Mouse (Mus musculus) lung, adult 2 months (tissue): ENCODE data around the gene Otub1. TPM values are rescaled to one million over a fixed set of nuclear protein-coding genes. Genes with fewer than 3 reads are reported as not detected.

ENCODE experiments used
- DNase-seq: peaks from one replicate; pipeline ENCODE4 v3.0.0; 2022
- H3K4me1 ChIP-seq: fragments of 200-500 bp; 2 replicates; pipeline ENCODE4 v1.6.1; 2011; ENCODE audit warnings: low read length; ENCODE audit not compliant: control insufficient read depth, insufficient read depth
- H3K4me3 ChIP-seq: fragments of 200-500 bp; replicated peaks from 2 replicates; pipeline ENCODE3; 2011; ENCODE audit warnings: low read depth, mild to moderate bottlenecking, control low read depth, low read length; ENCODE audit errors: extremely low read depth
- CTCF ChIP-seq: fragments of 200-500 bp; IDR thresholded peaks from 2 replicates; pipeline ENCODE4 v1.5.1; 2011; ENCODE audit warnings: mild to moderate bottlenecking, low read length, control low read depth; ENCODE audit not compliant: insufficient read depth
- POLR2A ChIP-seq: fragments of 200-500 bp; IDR thresholded peaks from 2 replicates; pipeline ENCODE4 v1.6.1; 2011; ENCODE audit warnings: low read depth, mild to moderate bottlenecking, control low read depth, low read length, borderline replicate concordance; ENCODE audit errors: extremely low read depth
- WGBS: fragments of 180-500 bp; shearing (Covaris S2); methylation state at CpG from one replicate; pipeline ENCODE4 v1.1.7; 2018; 5-methylcytosine and 5-hydroxymethylcytosine counted together
- polyA plus RNA-seq: library from polyadenylated mRNA; depleted of rRNA; stranded (reverse); fragments of >200 nt; gene quantifications from 2 replicates; pipeline ENCODE4 v1.2.3, GENCODE M21; 2012; rRNA removed

Gene Otub1
- polyA plus RNA-seq, 1 experiment, result 82.0 TPM

GRCm38 (mm10) chr19:7157734-7158133, 48.4 kb downstream of the Otub1 start:
- WGBS, result 55% methylated on average over 14 of the region's 14 CpGs
- Histone ChIP-seq H3K4me1 (no peaks in the 10 kb centered on the region), H3K4me3 (no peak overlapping the region)
- TF ChIP-seq POLR2A, result no peak
- TF ChIP-seq CTCF, result no peak
- no peak for DNase-seq

GRCm38 (mm10) chr19:7155196-7155595, 50.9 kb downstream of the Otub1 start:
- Histone ChIP-seq H3K4me3 (no peak overlapping the region), H3K4me1 (no peaks in the 10 kb centered on the region)
- WGBS, result 86% methylated on average over 6 of the region's 6 CpGs
- TF ChIP-seq POLR2A, result no peak
- no peak for TF ChIP-seq CTCF
- DNase-seq, result no peak

- H3K4me3 ChIP-seq, result no peak overlapping the region
- DNase-seq, result no peak
- no peak for TF ChIP-seq POLR2A
- no peak for TF ChIP-seq CTCF
- 34% methylated on average over 7 of the region's 7 CpGs for WGBS
- H3K4me1 ChIP-seq, result no peaks in the 10 kb centered on the region
Measured at GRCm38 (mm10) chr19:7153232-7153631, 52.9 kb downstream of the Otub1 start.

- Histone ChIP-seq H3K4me3 (no peak overlapping the region), H3K4me1 (no peaks in the 10 kb centered on the region)
- 88% methylated on average over 6 of the region's 6 CpGs for WGBS
- TF ChIP-seq CTCF, result no peak
- TF ChIP-seq POLR2A, result no peak
- no peak for DNase-seq
Measured at GRCm38 (mm10) chr19:7151927-7152653, 54.0 kb downstream of the Otub1 start.

GRCm38 (mm10) chr19:7151300-7151926, 54.7 kb downstream of the Otub1 start:
- TF ChIP-seq CTCF, result no peak
- TF ChIP-seq POLR2A, result no peak
- no peak for DNase-seq
- H3K4me3 ChIP-seq, result no peak overlapping the region
- WGBS, result 94% methylated on average over 7 of the region's 7 CpGs
- H3K4me1 ChIP-seq, result no peaks in the 10 kb centered on the region

GRCm38 (mm10) chr19:7149158-7149685, 56.9 kb downstream of the Otub1 start:
- no peak for DNase-seq
- no peaks in the 10 kb centered on the region for H3K4me1 ChIP-seq
- H3K4me3 ChIP-seq, result no peak overlapping the region
- TF ChIP-seq CTCF, result no peak
- no peak for TF ChIP-seq POLR2A
- WGBS, result 85% methylated on average over 7 of the region's 7 CpGs

- DNase-seq, result no peak
- Histone ChIP-seq H3K4me3 (no peak overlapping the region), H3K4me1 (peaks cover 2% of the 10 kb centered on the region; the same call in 1 of the 2 replicates)
- 47% methylated on average over 8 of the region's 8 CpGs for WGBS
- no peak for TF ChIP-seq CTCF
- TF ChIP-seq POLR2A, result no peak
Measured at GRCm38 (mm10) chr19:7148541-7149085, 57.5 kb downstream of the Otub1 start.

Other genes with a start within 250 kb of the Otub1 start
- 47.1 and 53.6 TPM in 2 replicates for gene Ppp1r14b, start 231.3 kb downstream of the Otub1 start, polyA plus RNA-seq
- 109 and 124 TPM in 2 replicates for gene Plcb3, start 229.8 kb downstream of the Otub1 start, polyA plus RNA-seq
- 42.3 and 51.3 TPM in 2 replicates for gene Fkbp2, start 225.8 kb downstream of the Otub1 start, polyA plus RNA-seq
- 30.1 and 35.3 TPM in 2 replicates for gene Vegfb, start 218.7 kb downstream of the Otub1 start, polyA plus RNA-seq
- gene Dnajc4, start 213.7 kb downstream of the Otub1 start, polyA plus RNA-seq, result 36.9 and 38.9 TPM in 2 replicates
- 27.5 and 29.9 TPM in 2 replicates for gene Nudt22, start 210.2 kb downstream of the Otub1 start, polyA plus RNA-seq
- 15.1 and 15.6 TPM in 2 replicates for gene Trpt1, start 210.2 kb downstream of the Otub1 start, polyA plus RNA-seq
- gene Fermt3, start 186.8 kb downstream of the Otub1 start, polyA plus RNA-seq, result 36.8 and 41.6 TPM in 2 replicates
- 25.0 and 31.4 TPM in 2 replicates for gene Stip1, start 166.3 kb downstream of the Otub1 start, polyA plus RNA-seq
- gene Macrod1, start 149.5 kb downstream of the Otub1 start, polyA plus RNA-seq, result 42.0 and 44.3 TPM in 2 replicates
- 0.29 and 0.40 TPM in 2 replicates for gene Flrt1, start 100.6 kb downstream of the Otub1 start, polyA plus RNA-seq
- 984 and 1,290 TPM in 2 replicates for gene Cox8a, start 11.3 kb upstream of the Otub1 start, polyA plus RNA-seq
- 14.9 and 18.5 TPM in 2 replicates for gene Naa40, start 34.9 kb upstream of the Otub1 start, polyA plus RNA-seq
- gene Rcor2, start 61.0 kb upstream of the Otub1 start, polyA plus RNA-seq, result 1.7 and 3.3 TPM in 2 replicates
- gene Mark2, start 135.5 kb upstream of the Otub1 start, polyA plus RNA-seq, result 68.6 and 94.1 TPM in 2 replicates
- gene Spindoc, start 176.7 kb upstream of the Otub1 start, polyA plus RNA-seq, result 19.0 and 19.3 TPM in 2 replicates
- gene 2700081O15Rik, start 211.3 kb upstream of the Otub1 start, polyA plus RNA-seq, result 26.2 and 36.7 TPM in 2 replicates